Comparison of ENCODE assay signal across 12 mouse cellular contexts in genomic region chr4:46116544-46117175, GRCm38 (mm10). TPM values are rescaled to one million over a fixed set of nuclear protein-coding genes. Genes with fewer than 3 reads are reported as not detected.
DNase-seq lines count a peak whose midpoint lies in the region; TF ChIP-seq lines count a peak whose summit lies in the region.
"Had no signal": no experiment of that assay in that cellular context is flagged by ENCODE, and none has a peak within 500 bp of the region (broad histone marks: within the 10 kb centered on the region; RNA-seq: fewer than 3 reads in every experiment).

No protein-coding gene starts in this region.

- H3K36me3 ChIP-seq in myocyte (ENCODE audit: control insufficient read depth, insufficient read depth) = peaks cover 38% of the 10 kb centered on the region

- no peak for TF ChIP-seq POLR2A in myocyte (IDR thresholded peaks at IDR 0.05; ENCODE audit: insufficient read length, low read depth)

- peak; percentile 21 for DNase-seq in gastrocnemius, postnatal 14 days
- no peak for DNase-seq in gastrocnemius, postnatal 36 days
- peak; percentile 82 for DNase-seq in left cerebral cortex, postnatal 4 days
- no peak for DNase-seq in left cerebral cortex, postnatal 25 days (ENCODE audit: low spot score in 2 of 2)
- DNase-seq in cerebellum, adult 9-11 months = peak; percentile 91
- DNase-seq in retina, postnatal 1 day = no peak
- no peak for DNase-seq in MN1 (ENCODE audit: low spot score)
- DNase-seq: lung, adult 18-20 months; right cerebral cortex, adult 18-20 months had no signal

- H3K4me3 ChIP-seq in myocyte = no peak overlapping the region
- H3K4me3 ChIP-seq: erythroblast, embryonic 14.5 days; midbrain, embryonic 12.5 days had no signal

- no peaks in the 10 kb centered on the region for H3K27me3 ChIP-seq in myocyte (ENCODE audit: control insufficient read depth, insufficient read depth, insufficient read length)
- H3K27me3 ChIP-seq: midbrain, embryonic 12.5 days had no signal

- intact Hi-C loops in gastrocnemius, postnatal 14 days (cut with DNase I; ENCODE audit: low total_unique reads) = no loop called here
- intact Hi-C loops in gastrocnemius, postnatal 36 days (cut with DNase I) = no loop called here
- intact Hi-C loops in left cerebral cortex, postnatal 4 days (cut with DNase I) = no loop called here
- intact Hi-C loops in left cerebral cortex, postnatal 25 days (cut with DNase I) = no loop called here

- no peak overlapping the region for H3ac ChIP-seq in myocyte (ENCODE audit: control insufficient read depth, insufficient read length)

- no peak overlapping the region for H3K4me2 ChIP-seq in myocyte (ENCODE audit: low read depth)
- H3K4me2 ChIP-seq: midbrain, embryonic 12.5 days had no signal

- no peaks in the 10 kb centered on the region for H3K79me2 ChIP-seq in myocyte (ENCODE audit: control insufficient read depth, insufficient read depth)

TF ChIP-seq in myocyte, 11 proteins besides CTCF, POLR2A, EP300 and RAD21:
- TF ChIP-seq USF1 (IDR thresholded peaks at IDR 0.05; ENCODE audit: low read depth) = no peak
- peak; percentile 46 to 92 (median 64) for TF ChIP-seq MYOG (IDR thresholded peaks at IDR 0.05; ENCODE audit: control insufficient read depth in 1 of 3, insufficient read depth in 1 of 3, insufficient read length in 2 of 3, low read depth in 2 of 3)
- peak; percentile 3 for TF ChIP-seq TCF3 (IDR thresholded peaks at IDR 0.05; ENCODE audit: insufficient read length, low read depth)
- peak; percentile 32 to 84 (median 72) for TF ChIP-seq MYOD1 (IDR thresholded peaks at IDR 0.05; ENCODE audit: control insufficient read depth in 1 of 3, insufficient read length in 2 of 3, low read depth in 2 of 3)
TF ChIP-seq in myocyte: peak in this region for 3.

RNA-seq across cellular contexts. Expression of gene Ncbp1, which starts 21.8 kb away (rescaled TPM):
- 10 to 100 TPM; 13.2 to 17.5 TPM for total RNA-seq in gastrocnemius, postnatal 14 days (2021)
- 10 to 100 TPM; 10.4 to 12.2 TPM for total RNA-seq in gastrocnemius, postnatal 36 days (2021)
- total RNA-seq in left cerebral cortex, postnatal 4 days (2021) = 10 to 100 TPM; 58.6 to 66.2 TPM
- 10 to 100 TPM; 51.3 to 54.9 TPM for total RNA-seq in left cerebral cortex, postnatal 25 days (2021)
- polyA plus RNA-seq in myocyte (2012; fragmentation: generic; extraction: Trizol) = 62.0 TPM

RNA-seq across cellular contexts. Expression of gene Tstd2, which starts 21.8 kb away (rescaled TPM):
- total RNA-seq in gastrocnemius, postnatal 14 days (2021) = 10 to 100 TPM in 1 of 2 experiments, 1 to 10 TPM in 1; 9.6 to 10.4 TPM
- total RNA-seq in gastrocnemius, postnatal 36 days (2021) = 10 to 100 TPM in 1 of 2 experiments, 1 to 10 TPM in 1; 8.7 to 10.8 TPM
- total RNA-seq in left cerebral cortex, postnatal 4 days (2021) = 10 to 100 TPM; 20.0 to 22.3 TPM
- 10 to 100 TPM; 14.2 to 17.7 TPM for total RNA-seq in left cerebral cortex, postnatal 25 days (2021)
- 14.9 TPM for polyA plus RNA-seq in myocyte (2012; fragmentation: generic; extraction: Trizol)

Comparison
In these comparisons a context has a peak if more than half of its experiments do, and no peak if none do; other contexts are left out.
1. DNase-seq: peak in gastrocnemius, postnatal 14 days (single experiment), left cerebral cortex, postnatal 4 days (single experiment) and cerebellum, adult 9-11 months (single experiment); none in gastrocnemius, postnatal 36 days (0 of 2), left cerebral cortex, postnatal 25 days (0 of 2), retina, postnatal 1 day (single experiment) and MN1 (single experiment).